ENCODE assay signal across 14 mouse cellular contexts in genomic region chr15:89940591-89940990, GRCm38 (mm10).
"Had no signal": no experiment of that assay in that cellular context is flagged by ENCODE, and none has a peak within 500 bp of the region (broad histone marks: within the 10 kb centered on the region; RNA-seq: fewer than 3 reads in every experiment).

No protein-coding gene starts in this region.

- H3K4me3 ChIP-seq: kidney, embryonic 15.5 days; left cerebral cortex, adult 2 months; liver, embryonic 13.5 days; neural tube, embryonic 13.5 days had no signal

- H3K9me3 ChIP-seq: kidney, embryonic 15.5 days; liver, embryonic 13.5 days; neural tube, embryonic 13.5 days had no signal

- DNase-seq: kidney, postnatal 10 days; kidney, postnatal 36 days; layer of hippocampus, postnatal 36 days; liver, embryonic 13.5 days; lung, adult 2 months; lung, postnatal 14 days; lung, postnatal 4 days; midbrain, embryonic 14.5 days; thymus, adult 18-20 months; thymus, postnatal 36 days had no signal

- H3K27me3 ChIP-seq: kidney, embryonic 15.5 days; liver, embryonic 13.5 days; neural tube, embryonic 13.5 days had no signal

- H3K36me3 ChIP-seq: kidney, embryonic 15.5 days; liver, embryonic 13.5 days; neural tube, embryonic 13.5 days had no signal

- H3K9ac ChIP-seq: kidney, embryonic 15.5 days; liver, embryonic 13.5 days; neural tube, embryonic 13.5 days had no signal

- H3K4me1 ChIP-seq: kidney, embryonic 15.5 days; liver, embryonic 13.5 days; neural tube, embryonic 13.5 days had no signal

- H3K27ac ChIP-seq: kidney, embryonic 15.5 days; left cerebral cortex, adult 2 months; liver, embryonic 13.5 days; neural tube, embryonic 13.5 days had no signal

- H3K4me2 ChIP-seq: kidney, embryonic 15.5 days; liver, embryonic 13.5 days; midbrain, embryonic 11.5 days; neural tube, embryonic 13.5 days had no signal
